Mouse (Mus musculus) spleen, adult 2 months (tissue): ENCODE data around the gene Rbfox1. TPM values are rescaled to one million over a fixed set of nuclear protein-coding genes. Genes with fewer than 3 reads are reported as not detected.

ENCODE experiments used
- DNase-seq, 2 experiments: peaks; one replicate each; pipeline versions ENCODE4 v3.0.0 to v3.0.0-alpha.2; 2012 to 2021; ENCODE audit warnings: low spot score in 2 of 2, low read depth in 1 of 2
- H3K27ac ChIP-seq: fragments of 200-500 bp; 2 replicates; pipeline ENCODE4 v1.5.1; 2012; ENCODE audit warnings: low read length, inconsistent platforms; ENCODE audit not compliant: insufficient read depth
- H3K27me3 ChIP-seq: fragments of 200-500 bp; 2 replicates; pipeline ENCODE4 v1.6.1; 2012; ENCODE audit warnings: mild to moderate bottlenecking, moderate library complexity, low read length, inconsistent platforms; ENCODE audit not compliant: control insufficient read depth, insufficient read depth
- H3K36me3 ChIP-seq: fragments of 200-500 bp; 2 replicates; pipeline ENCODE4 v1.6.1; 2012; ENCODE audit warnings: mild to moderate bottlenecking, low read length, inconsistent platforms; ENCODE audit not compliant: control insufficient read depth, insufficient read depth
- H3K4me1 ChIP-seq: fragments of 200-500 bp; 2 replicates; pipeline ENCODE4 v1.6.1; 2011; ENCODE audit warnings: inconsistent platforms; ENCODE audit not compliant: control insufficient read depth, insufficient read depth, insufficient read length
- H3K4me3 ChIP-seq: fragments of 200-500 bp; 2 replicates; pipeline ENCODE4 v1.5.1; 2011; ENCODE audit warnings: mild to moderate bottlenecking, inconsistent platforms; ENCODE audit not compliant: insufficient read depth, insufficient read length; ENCODE audit errors: extremely low read depth
- CTCF ChIP-seq: fragments of 200-500 bp; IDR thresholded peaks from 2 replicates; pipeline ENCODE4 v1.5.1; 2011; ENCODE audit warnings: mild to moderate bottlenecking, inconsistent platforms; ENCODE audit not compliant: insufficient read depth, insufficient read length, insufficient replicate concordance; ENCODE audit errors: extremely low read depth
- POLR2A ChIP-seq: fragments of 200-500 bp; IDR thresholded peaks from 2 replicates; pipeline ENCODE4 v1.6.1; 2011; ENCODE audit warnings: low read depth, low read length, inconsistent platforms
- WGBS: fragments of 180-500 bp; shearing (Covaris S2); methylation state at CpG from one replicate; pipeline ENCODE4 v1.1.7; 2018; 5-methylcytosine and 5-hydroxymethylcytosine counted together
- polyA plus RNA-seq: library from polyadenylated mRNA; depleted of rRNA; stranded (reverse); fragments of >200 nt; gene quantifications from 2 replicates; pipeline ENCODE4 v1.2.3, GENCODE M21; 2012

The Rbfox1 gene
- polyA plus RNA-seq, 1 experiment = 1.0 TPM

DNA sequence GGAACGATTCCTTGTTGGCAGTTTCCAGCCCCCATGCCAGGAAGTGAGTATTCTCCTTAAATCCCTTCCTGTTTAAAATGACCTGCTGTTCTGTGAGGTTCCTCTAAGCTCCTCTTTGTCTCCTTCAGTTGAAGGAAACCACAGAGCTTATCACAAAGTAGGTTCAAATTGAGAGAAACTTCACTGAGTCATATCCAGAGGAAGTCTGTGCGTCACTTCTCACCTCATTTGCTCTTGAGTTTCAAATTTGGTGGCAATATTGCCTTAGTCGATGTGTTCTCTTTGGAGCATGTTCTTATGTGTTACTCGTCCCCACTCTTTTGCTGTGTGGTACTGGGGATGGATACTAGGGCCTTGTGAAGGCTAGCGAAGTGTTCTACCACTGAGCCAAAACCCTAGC lies 243.2 kb downstream of the Rbfox1 start:
- Histone ChIP-seq H3K4me1 (no peaks in the 10 kb centered on the region), H3K27ac (no peak overlapping the region), H3K36me3 (no peaks in the 10 kb centered on the region), H3K27me3 (no peaks in the 10 kb centered on the region), H3K4me3 (no peak overlapping the region)
- DNase-seq = no peak
- WGBS = 25% methylated on average over 5 of the region's 5 CpGs
- no peak for TF ChIP-seq CTCF
- no peak for TF ChIP-seq POLR2A

- Histone ChIP-seq H3K4me1 (no peaks in the 10 kb centered on the region), H3K27me3 (no peaks in the 10 kb centered on the region), H3K27ac (no peak overlapping the region), H3K4me3 (no peak overlapping the region), H3K36me3 (no peaks in the 10 kb centered on the region)
- TF ChIP-seq CTCF (no peak), POLR2A (no peak)
- 88% methylated on average over 7 of the region's 7 CpGs for WGBS
- DNase-seq = no peak
These were observed 249.9 kb downstream of the Rbfox1 start for GRCm38 (mm10) chr16:6135016-6135415.

DNA sequence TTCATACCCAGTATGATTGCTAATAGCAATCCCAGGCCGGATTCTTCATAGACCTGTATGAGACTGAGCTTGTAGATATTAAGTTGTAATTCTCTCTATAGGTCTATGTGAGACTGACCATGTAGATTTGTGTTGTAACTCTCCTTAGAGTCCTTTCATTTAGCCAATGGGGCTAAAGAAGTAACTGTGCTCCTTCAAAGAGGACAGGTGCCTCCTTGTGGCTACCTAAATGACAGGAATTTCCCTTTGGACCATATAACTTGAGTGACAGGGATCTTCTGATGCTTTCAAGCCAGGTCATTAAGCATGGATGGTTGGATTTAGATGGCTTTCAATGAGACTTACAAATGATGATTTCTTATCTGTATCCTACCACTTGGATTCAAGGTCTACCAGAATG lies 254.3 kb downstream of the Rbfox1 start:
- no peak for TF ChIP-seq POLR2A
- TF ChIP-seq CTCF = no peak
- Histone ChIP-seq H3K4me1 (no peaks in the 10 kb centered on the region), H3K4me3 (no peak overlapping the region), H3K27ac (no peak overlapping the region), H3K36me3 (no peaks in the 10 kb centered on the region), H3K27me3 (no peaks in the 10 kb centered on the region)
- 91% methylated on average over 1 of the region's 1 CpGs for WGBS
- DNase-seq = no peak

DNA sequence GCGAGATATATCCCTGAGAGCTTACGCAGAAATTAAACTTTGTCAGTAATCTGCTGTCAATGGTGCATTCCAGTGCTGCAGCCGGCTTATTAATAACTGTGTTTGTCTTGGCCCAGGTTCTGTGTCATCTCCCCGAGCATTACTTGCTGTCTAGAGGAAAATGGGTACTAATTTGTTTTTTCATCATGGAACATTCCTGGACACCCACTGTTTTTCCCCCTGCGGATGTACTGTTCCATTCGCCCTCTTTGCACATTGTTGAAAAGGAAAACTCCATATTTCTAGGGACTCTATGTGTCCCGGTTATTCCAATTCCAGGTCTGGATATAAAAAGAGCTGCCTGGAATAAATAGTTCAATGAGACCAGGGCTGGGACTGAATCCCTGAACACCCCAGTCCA lies 262.8 kb downstream of the Rbfox1 start:
- Histone ChIP-seq H3K4me3 (no peak overlapping the region), H3K36me3 (no peaks in the 10 kb centered on the region), H3K27ac (no peak overlapping the region), H3K27me3 (no peaks in the 10 kb centered on the region), H3K4me1 (no peaks in the 10 kb centered on the region)
- no peak for DNase-seq
- WGBS = 85% methylated on average over 7 of the region's 7 CpGs
- TF ChIP-seq POLR2A (no peak), CTCF (no peak)

GRCm38 (mm10) chr16:6149345-6149744 lies 264.2 kb downstream of the Rbfox1 start:
- Histone ChIP-seq H3K36me3 (no peaks in the 10 kb centered on the region), H3K4me1 (no peaks in the 10 kb centered on the region), H3K4me3 (no peak overlapping the region), H3K27me3 (no peaks in the 10 kb centered on the region), H3K27ac (no peak overlapping the region)
- no peak for TF ChIP-seq POLR2A
- TF ChIP-seq CTCF = no peak
- WGBS = 76% methylated on average over 4 of the region's 4 CpGs
- no peak for DNase-seq

GRCm38 (mm10) chr16:6155556-6155955 lies 270.4 kb downstream of the Rbfox1 start:
- Histone ChIP-seq H3K27me3 (no peaks in the 10 kb centered on the region), H3K27ac (no peak overlapping the region), H3K4me1 (no peaks in the 10 kb centered on the region), H3K4me3 (no peak overlapping the region), H3K36me3 (no peaks in the 10 kb centered on the region)
- DNase-seq = no peak
- 81% methylated on average over 2 of the region's 2 CpGs for WGBS
- TF ChIP-seq CTCF = no peak
- no peak for TF ChIP-seq POLR2A

DNA sequence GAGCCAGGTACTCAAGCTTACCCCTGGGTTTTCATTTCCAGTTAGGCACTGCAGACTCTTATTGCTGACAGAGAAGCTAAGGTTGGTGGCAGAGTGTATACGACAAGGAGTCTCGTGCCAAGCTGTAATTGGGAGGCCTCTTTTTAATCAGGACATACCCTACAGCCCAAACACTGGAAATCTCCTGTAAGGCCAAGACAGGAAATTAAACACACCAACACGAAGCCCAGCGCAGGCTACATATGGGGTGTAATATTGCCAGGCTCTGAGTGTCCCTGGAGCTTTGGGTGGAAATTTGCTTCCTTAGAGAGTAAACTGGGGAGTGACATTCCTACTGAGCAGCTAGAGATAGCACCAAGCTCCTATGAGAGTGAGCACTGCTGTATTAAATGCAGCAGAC lies 279.3 kb downstream of the Rbfox1 start:
- Histone ChIP-seq H3K4me3 (no peak overlapping the region), H3K36me3 (no peaks in the 10 kb centered on the region), H3K27ac (no peak overlapping the region), H3K4me1 (no peaks in the 10 kb centered on the region), H3K27me3 (no peaks in the 10 kb centered on the region)
- no peak for TF ChIP-seq POLR2A
- no peak for TF ChIP-seq CTCF
- DNase-seq = no peak
- 87% methylated on average over 4 of the region's 4 CpGs for WGBS

GRCm38 (mm10) chr16:6169346-6169745 lies 284.2 kb downstream of the Rbfox1 start:
- no peak for DNase-seq
- H3K27me3 ChIP-seq = no peaks in the 10 kb centered on the region
- TF ChIP-seq POLR2A = no peak
- no peak for TF ChIP-seq CTCF
- no peaks in the 10 kb centered on the region for H3K36me3 ChIP-seq
- H3K4me1 ChIP-seq = no peaks in the 10 kb centered on the region
- WGBS = 87% methylated on average over 5 of the region's 5 CpGs
- no peak overlapping the region for H3K27ac ChIP-seq
- no peak overlapping the region for H3K4me3 ChIP-seq
